Mouse (Mus musculus): Measurements from ENCODE around the gene Artn. TPM values are rescaled to one million over a fixed set of nuclear protein-coding genes. Genes with fewer than 3 reads are reported as not detected.

Artn gene
- polyA plus RNA-seq, 1 experiment from 2014 or later, result 0.43 TPM

- no peak overlapping the region for H3K4me3 ChIP-seq (ENCODE audit: low read depth, low read length)
- WGBS, result 89% methylated on average over 4 of the region's 4 CpGs
- H3K9ac ChIP-seq (ENCODE audit: low read length), result no peak overlapping the region
- H3K4me1 ChIP-seq (replicated peaks; ENCODE audit: control insufficient read depth, insufficient read depth, low read length), result peaks cover 8% of the 10 kb centered on the region
- H3K36me3 ChIP-seq (ENCODE audit: control insufficient read depth, insufficient read depth, low read length), result no peaks in the 10 kb centered on the region
- DNase-seq (ENCODE audit: low spot score) (no peak), ATAC-seq (replicated peaks; ENCODE audit: low FRiP score) (no peak)
- no peaks in the 10 kb centered on the region for H3K9me3 ChIP-seq (ENCODE audit: control insufficient read depth, low read length)
- no peaks in the 10 kb centered on the region for H3K27me3 ChIP-seq (ENCODE audit: control insufficient read depth, insufficient read depth, low read length)
- no peak overlapping the region for H3K4me2 ChIP-seq (ENCODE audit: low read depth, low read length, severe bottlenecking)
- H3K27ac ChIP-seq (ENCODE audit: low read depth, low read length), result no peak overlapping the region
Measured at GRCm38 (mm10) chr4:117917402-117917801, 12.2 kb downstream of the Artn start.

GRCm38 (mm10) chr4:117916386-117916785 is 13.2 kb downstream of the Artn start:
- Histone ChIP-seq H3K4me1 (replicated peaks; ENCODE audit: control insufficient read depth, insufficient read depth, low read length) (peaks cover 8% of the 10 kb centered on the region), H3K4me3 (ENCODE audit: low read depth, low read length) (no peak overlapping the region), H3K27ac (ENCODE audit: low read depth, low read length) (no peak overlapping the region), H3K4me2 (ENCODE audit: low read depth, low read length, severe bottlenecking) (no peak overlapping the region; the same call in 1 of the 2 replicates), H3K9me3 (ENCODE audit: control insufficient read depth, low read length) (no peaks in the 10 kb centered on the region), H3K36me3 (ENCODE audit: control insufficient read depth, insufficient read depth, low read length) (no peaks in the 10 kb centered on the region), H3K9ac (ENCODE audit: low read length) (no peak overlapping the region), H3K27me3 (ENCODE audit: control insufficient read depth, insufficient read depth, low read length) (no peaks in the 10 kb centered on the region)
- WGBS, result 92% methylated on average over 5 of the region's 5 CpGs
- no peak for DNase-seq (ENCODE audit: low spot score)
- no peak for ATAC-seq (replicated peaks; ENCODE audit: low FRiP score)

DNA sequence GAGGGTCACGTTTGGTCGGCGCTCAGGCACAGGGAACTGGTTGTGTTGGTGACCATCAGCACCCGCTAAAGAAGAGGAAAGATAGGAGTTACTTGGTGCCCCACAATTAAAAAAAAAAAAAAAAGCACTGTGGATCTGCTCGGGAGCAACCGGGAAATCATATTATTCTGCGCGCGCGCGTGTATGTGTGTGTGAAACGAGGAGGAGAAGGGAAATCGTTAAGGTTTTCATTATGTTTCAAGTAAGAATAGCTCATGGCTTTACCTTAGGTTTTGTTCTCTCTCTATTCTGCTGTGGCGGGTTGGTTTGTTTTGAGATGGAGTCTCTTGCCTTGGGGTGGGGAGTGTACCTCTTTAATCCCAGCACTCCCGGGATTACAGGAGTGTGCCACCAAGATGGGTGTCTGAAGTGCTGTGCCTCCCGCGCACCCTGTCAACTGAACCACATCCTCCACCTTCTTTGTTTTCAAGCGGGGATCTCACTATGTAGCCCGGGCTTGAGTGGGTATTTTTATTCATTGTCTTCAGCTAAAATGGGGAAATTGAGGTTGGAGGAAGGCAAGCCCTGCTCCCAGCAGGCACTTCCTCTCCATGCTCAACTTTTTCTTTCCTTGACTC is 14.0 kb downstream of the Artn start:
- H3K4me3 ChIP-seq (ENCODE audit: low read depth, low read length), result peak overlapping the region; percentile 78
- ATAC-seq (replicated peaks; ENCODE audit: low FRiP score), result no peak
- no peaks in the 10 kb centered on the region for H3K36me3 ChIP-seq (ENCODE audit: control insufficient read depth, insufficient read depth, low read length)
- H3K9me3 ChIP-seq (ENCODE audit: control insufficient read depth, low read length), result no peaks in the 10 kb centered on the region
- H3K4me1 ChIP-seq (replicated peaks; ENCODE audit: control insufficient read depth, insufficient read depth, low read length), result peaks cover 8% of the 10 kb centered on the region
- DNase-seq (ENCODE audit: low spot score), result no peak
- H3K9ac ChIP-seq (ENCODE audit: low read length), result peak overlapping the region; percentile 80
- WGBS, result 8% methylated on average over 19 of the region's 19 CpGs
- no peak overlapping the region for H3K27ac ChIP-seq (ENCODE audit: low read depth, low read length)
- H3K4me2 ChIP-seq (ENCODE audit: low read depth, low read length, severe bottlenecking), result peak overlapping the region; percentile 100
- no peaks in the 10 kb centered on the region for H3K27me3 ChIP-seq (ENCODE audit: control insufficient read depth, insufficient read depth, low read length)

DNA sequence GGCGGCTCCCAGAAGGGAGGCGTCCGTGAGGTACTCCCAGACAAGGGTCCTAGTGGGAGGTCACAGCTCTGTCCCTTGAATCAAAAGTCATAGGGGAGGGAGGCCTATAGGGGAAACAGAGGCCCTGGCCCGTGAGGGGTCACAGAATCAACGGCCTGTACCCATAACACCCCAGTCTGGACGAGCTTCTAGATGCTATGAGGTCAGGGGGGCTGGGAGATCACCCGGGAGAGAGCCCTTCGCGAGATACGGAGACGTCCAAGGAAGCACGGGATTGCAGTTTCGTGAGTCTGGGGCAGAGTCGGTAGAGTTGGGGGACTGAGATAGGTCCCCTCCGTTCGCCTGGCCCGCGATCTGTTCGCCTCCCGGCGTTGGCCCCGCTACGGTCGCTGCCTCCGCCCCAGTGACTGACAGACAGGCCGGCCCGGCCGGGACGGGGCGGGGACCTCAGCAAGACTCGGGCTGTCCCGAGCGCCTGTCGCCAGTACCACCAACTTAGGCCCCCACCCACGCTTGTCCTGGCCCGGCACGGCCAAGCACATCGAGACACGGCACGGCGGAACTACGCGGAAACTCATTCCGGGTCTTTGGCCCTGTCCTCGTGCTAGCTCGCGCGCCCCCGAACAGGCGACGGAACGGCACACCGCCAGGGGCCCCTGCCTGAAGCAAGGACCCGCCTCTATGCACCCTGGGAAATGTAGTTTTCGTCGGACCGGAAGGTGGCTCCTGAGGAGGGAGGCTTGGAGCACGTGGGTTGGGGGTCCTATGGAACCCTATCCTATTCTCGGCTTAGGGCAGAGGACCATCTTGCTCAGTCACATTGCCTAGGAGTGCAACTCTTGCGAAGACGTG is 14.7 kb downstream of the Artn start, which contains the start of gene Ipo13:
Gene Ipo13 (minus strand): TSS at position 409 of the 852 bp plus-strand sequence.
- ATAC-seq (replicated peaks; ENCODE audit: low FRiP score), result peak; percentile 95
- Histone ChIP-seq H3K9me3 (ENCODE audit: control insufficient read depth, low read length) (no peaks in the 10 kb centered on the region), H3K27ac (ENCODE audit: low read depth, low read length) (peak within 1 kb of the TSS; percentile 72), H3K4me1 (replicated peaks; ENCODE audit: control insufficient read depth, insufficient read depth, low read length) (peaks cover 8% of the 10 kb centered on the region), H3K4me3 (ENCODE audit: low read depth, low read length) (peak within 1 kb of the TSS; percentile 78), H3K36me3 (ENCODE audit: control insufficient read depth, insufficient read depth, low read length) (no peaks in the 10 kb centered on the region; the same call in 1 of the 2 replicates), H3K9ac (ENCODE audit: low read length) (peak within 1 kb of the TSS; percentile 80), H3K4me2 (ENCODE audit: low read depth, low read length, severe bottlenecking) (peak within 1 kb of the TSS; percentile 100), H3K27me3 (ENCODE audit: control insufficient read depth, insufficient read depth, low read length) (no peaks in the 10 kb centered on the region)
- DNase-seq (ENCODE audit: low spot score), result peak; percentile 95
- 0% methylated on average over 59 of the region's 61 CpGs for WGBS

GRCm38 (mm10) chr4:117914031-117914430 is 15.5 kb downstream of the Artn start:
- Histone ChIP-seq H3K4me3 (ENCODE audit: low read depth, low read length) (peak overlapping the region; percentile 78), H3K27me3 (ENCODE audit: control insufficient read depth, insufficient read depth, low read length) (no peaks in the 10 kb centered on the region), H3K4me1 (replicated peaks; ENCODE audit: control insufficient read depth, insufficient read depth, low read length) (peaks cover 8% of the 10 kb centered on the region), H3K27ac (ENCODE audit: low read depth, low read length) (no peak overlapping the region), H3K36me3 (ENCODE audit: control insufficient read depth, insufficient read depth, low read length) (no peaks in the 10 kb centered on the region; the same call in 1 of the 2 replicates), H3K9me3 (ENCODE audit: control insufficient read depth, low read length) (no peaks in the 10 kb centered on the region), H3K9ac (ENCODE audit: low read length) (peak overlapping the region; percentile 80), H3K4me2 (ENCODE audit: low read depth, low read length, severe bottlenecking) (peak overlapping the region; percentile 100)
- 13% methylated on average over 8 of the region's 8 CpGs for WGBS
- no peak for DNase-seq (ENCODE audit: low spot score)
- ATAC-seq (replicated peaks; ENCODE audit: low FRiP score), result no peak; the same call in 1 of the 2 replicates

- 53% methylated on average over 3 of the region's 3 CpGs for WGBS
- DNase-seq (ENCODE audit: low spot score) (no peak), ATAC-seq (replicated peaks; ENCODE audit: low FRiP score) (no peak)
- Histone ChIP-seq H3K36me3 (ENCODE audit: control insufficient read depth, insufficient read depth, low read length) (no peaks in the 10 kb centered on the region; the same call in 1 of the 2 replicates), H3K9ac (ENCODE audit: low read length) (peak overlapping the region; percentile 80), H3K4me3 (ENCODE audit: low read depth, low read length) (peak overlapping the region; percentile 78), H3K27me3 (ENCODE audit: control insufficient read depth, insufficient read depth, low read length) (no peaks in the 10 kb centered on the region), H3K4me1 (replicated peaks; ENCODE audit: control insufficient read depth, insufficient read depth, low read length) (peaks cover 10% of the 10 kb centered on the region), H3K27ac (ENCODE audit: low read depth, low read length) (no peak overlapping the region), H3K9me3 (ENCODE audit: control insufficient read depth, low read length) (no peaks in the 10 kb centered on the region), H3K4me2 (ENCODE audit: low read depth, low read length, severe bottlenecking) (peak overlapping the region; percentile 100)
Measured at GRCm38 (mm10) chr4:117913421-117913820, 16.1 kb downstream of the Artn start.

DNA sequence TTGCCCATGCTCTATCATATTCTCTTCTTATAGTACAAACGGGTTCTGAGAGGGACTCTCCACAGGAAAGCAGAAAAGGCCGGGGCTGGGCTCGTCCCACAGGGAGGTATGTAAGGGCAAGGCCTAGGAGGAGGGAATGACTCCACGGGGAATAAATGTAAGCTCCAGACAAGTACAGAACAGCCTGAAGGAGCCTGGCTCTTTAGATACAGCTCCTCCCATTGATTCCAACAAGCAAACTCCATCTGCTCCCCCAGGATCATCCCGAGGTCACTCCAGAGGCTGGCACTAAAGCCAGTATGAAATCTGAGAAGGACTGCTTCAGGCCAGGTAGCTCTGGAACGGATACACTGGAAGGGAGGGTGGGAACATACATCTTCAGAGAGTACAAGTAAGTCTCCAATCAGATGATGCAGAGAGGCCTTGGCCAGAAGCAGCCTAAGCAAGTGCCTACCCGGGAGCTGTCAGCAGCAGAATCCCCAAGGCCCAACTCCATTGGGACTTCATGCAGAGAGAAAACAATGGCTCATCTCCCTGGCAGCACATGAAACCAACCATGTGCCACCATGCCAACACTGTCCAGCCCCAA is 16.8 kb downstream of the Artn start:
- H3K27ac ChIP-seq (ENCODE audit: low read depth, low read length), result no peak overlapping the region
- no peak overlapping the region for H3K9ac ChIP-seq (ENCODE audit: low read length)
- H3K9me3 ChIP-seq (ENCODE audit: control insufficient read depth, low read length), result no peaks in the 10 kb centered on the region
- WGBS, result 76% methylated on average over 7 of the region's 7 CpGs
- no peak for ATAC-seq (replicated peaks; ENCODE audit: low FRiP score)
- no peak overlapping the region for H3K4me2 ChIP-seq (ENCODE audit: low read depth, low read length, severe bottlenecking)
- no peak for DNase-seq (ENCODE audit: low spot score)
- no peaks in the 10 kb centered on the region; the same call in 1 of the 2 replicates for H3K36me3 ChIP-seq (ENCODE audit: control insufficient read depth, insufficient read depth, low read length)
- H3K4me1 ChIP-seq (replicated peaks; ENCODE audit: control insufficient read depth, insufficient read depth, low read length), result peaks cover 10% of the 10 kb centered on the region
- H3K27me3 ChIP-seq (ENCODE audit: control insufficient read depth, insufficient read depth, low read length), result no peaks in the 10 kb centered on the region
- H3K4me3 ChIP-seq (ENCODE audit: low read depth, low read length), result no peak overlapping the region

- Histone ChIP-seq H3K4me1 (replicated peaks; ENCODE audit: control insufficient read depth, insufficient read depth, low read length) (peaks cover 10% of the 10 kb centered on the region), H3K9ac (ENCODE audit: low read length) (no peak overlapping the region), H3K4me2 (ENCODE audit: low read depth, low read length, severe bottlenecking) (no peak overlapping the region), H3K27me3 (ENCODE audit: control insufficient read depth, insufficient read depth, low read length) (no peaks in the 10 kb centered on the region), H3K36me3 (ENCODE audit: control insufficient read depth, insufficient read depth, low read length) (no peaks in the 10 kb centered on the region; the same call in 1 of the 2 replicates), H3K4me3 (ENCODE audit: low read depth, low read length) (no peak overlapping the region), H3K9me3 (ENCODE audit: control insufficient read depth, low read length) (no peaks in the 10 kb centered on the region), H3K27ac (ENCODE audit: low read depth, low read length) (no peak overlapping the region)
- 95% methylated on average over 13 of the region's 13 CpGs for WGBS
- ATAC-seq (replicated peaks; ENCODE audit: low FRiP score) (no peak), DNase-seq (ENCODE audit: low spot score) (no peak)
Measured at GRCm38 (mm10) chr4:117912131-117912561, 17.4 kb downstream of the Artn start.
